Mouse (Mus musculus): Measurements from ENCODE around the gene Isca2.
A peak's percentile ranks its signal among the peaks of the same experiment; 100 is the strongest.

Gene Isca2

GRCm38 (mm10) chr12:84818496-84818895 lies 45.4 kb downstream of the Isca2 start:
- peak; percentile 24 for DNase-seq (ENCODE audit: low read depth)

GRCm38 (mm10) chr12:84819236-84820168 lies 46.5 kb downstream of the Isca2 start:
- peak; percentile 58 for DNase-seq (ENCODE audit: low read depth)

- DNase-seq (ENCODE audit: low read depth) = no peak
Measured at GRCm38 (mm10) chr12:84823601-84824000, 50.5 kb downstream of the Isca2 start.

- no peak for DNase-seq (ENCODE audit: low read depth)
Measured at GRCm38 (mm10) chr12:84824203-84824602, 51.2 kb downstream of the Isca2 start.
